Mouse (Mus musculus): ENCODE data around the gene Kctd19.

Gene Kctd19

GRCm38 (mm10) chr8:105413391-105413790 lies at the start of gene Kctd19, which contains the start of gene Lrrc36:
Gene Kctd19, minus strand, starts transcription at chr8:105413502.
Gene Lrrc36, plus strand, starts transcription at chr8:105413571.
- peak; percentile 55 for DNase-seq

DNA sequence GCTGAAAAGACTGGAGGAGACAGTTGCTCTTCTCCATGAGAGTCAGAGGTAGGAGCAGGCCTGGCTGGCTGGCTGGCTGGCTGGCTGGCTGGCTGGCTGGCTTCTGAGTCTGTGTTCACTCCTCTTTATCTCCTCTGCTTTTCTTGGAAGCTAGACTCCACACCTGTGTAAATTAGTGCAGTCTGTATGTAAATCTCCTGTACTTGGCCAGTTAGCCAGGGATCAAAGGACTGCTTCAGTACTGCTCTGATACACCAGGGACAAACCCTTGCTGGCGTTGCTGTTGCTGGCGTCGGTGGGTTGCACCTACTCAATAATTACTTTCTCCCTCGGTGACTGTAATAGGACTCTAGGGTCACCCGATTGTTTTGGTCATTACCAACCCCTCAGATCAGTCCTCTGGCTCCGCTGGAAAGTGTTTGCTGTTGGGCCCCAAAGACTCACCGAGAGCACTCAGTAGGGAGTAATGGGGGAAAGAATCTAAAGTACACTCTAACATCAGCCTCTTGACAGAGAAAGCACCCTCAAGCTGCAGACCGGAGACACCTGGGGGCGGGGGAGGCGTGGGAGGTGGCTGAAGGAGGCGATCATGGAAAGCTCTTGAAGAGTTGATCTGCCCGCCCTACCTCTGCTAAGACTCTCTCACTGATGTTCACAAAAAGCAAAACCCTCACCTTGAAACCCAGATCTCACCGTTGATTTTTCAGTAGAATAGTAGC lies 47.9 kb upstream of the Kctd19 start:
- no peak for DNase-seq

DNA sequence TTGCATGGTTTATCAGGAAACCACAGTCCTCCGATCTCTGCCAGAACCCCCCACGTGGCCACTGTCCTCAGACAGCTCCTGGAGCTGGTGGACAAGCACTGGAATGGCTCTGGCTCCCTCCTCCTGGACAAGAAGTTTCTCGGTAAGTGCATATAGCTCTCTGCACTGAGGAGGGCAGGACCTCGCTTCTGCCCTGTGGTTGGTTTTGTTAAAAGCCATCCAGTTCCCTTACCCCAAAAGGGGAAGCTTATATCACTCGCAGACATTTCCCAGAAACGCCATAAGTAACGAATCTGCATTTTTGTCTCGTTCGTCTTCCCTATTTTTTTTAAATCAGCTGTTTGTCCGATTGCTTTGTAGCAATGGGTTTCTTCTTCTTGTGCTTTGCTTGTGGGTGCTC lies 41.9 kb upstream of the Kctd19 start:
- DNase-seq, result no peak

DNA sequence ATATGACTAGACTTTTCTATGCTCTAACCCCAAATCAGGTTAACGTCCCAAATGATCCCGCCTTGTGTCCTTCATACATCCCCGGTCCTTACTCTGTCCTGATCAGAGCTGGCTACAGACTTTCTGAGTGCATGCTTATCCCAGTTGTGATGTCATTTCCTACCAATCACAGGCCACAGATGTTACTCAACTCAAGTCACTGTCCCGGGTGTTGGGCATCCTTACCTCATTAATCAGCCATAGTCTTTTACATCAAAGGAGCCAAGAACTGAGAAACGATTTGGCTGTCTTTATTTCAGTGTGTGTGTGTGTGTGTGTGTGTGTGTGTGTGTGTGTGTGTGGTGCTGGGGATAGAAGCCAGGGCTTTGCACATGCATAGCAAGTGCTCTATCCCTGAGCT lies 40.8 kb upstream of the Kctd19 start:
- no peak for DNase-seq

DNA sequence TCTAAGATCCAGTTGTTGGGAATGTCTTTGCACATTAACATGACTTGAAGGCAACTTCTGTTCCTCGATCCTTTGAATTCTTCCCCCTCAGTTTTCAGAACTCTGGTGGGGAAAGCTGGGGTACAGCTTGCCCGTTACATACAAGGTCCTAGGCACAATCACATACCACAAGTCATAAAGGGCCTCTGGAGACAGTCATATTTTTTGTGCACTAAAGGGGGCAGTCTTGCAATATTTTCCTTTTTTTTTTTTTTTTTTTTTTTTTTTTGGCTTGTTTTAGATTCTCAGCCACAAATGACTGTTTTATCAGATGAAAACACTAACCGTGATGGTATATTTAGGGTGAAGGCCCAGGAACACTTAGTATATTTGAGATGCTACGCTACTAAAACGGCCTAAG lies 40.0 kb upstream of the Kctd19 start:
- no peak for DNase-seq

DNA sequence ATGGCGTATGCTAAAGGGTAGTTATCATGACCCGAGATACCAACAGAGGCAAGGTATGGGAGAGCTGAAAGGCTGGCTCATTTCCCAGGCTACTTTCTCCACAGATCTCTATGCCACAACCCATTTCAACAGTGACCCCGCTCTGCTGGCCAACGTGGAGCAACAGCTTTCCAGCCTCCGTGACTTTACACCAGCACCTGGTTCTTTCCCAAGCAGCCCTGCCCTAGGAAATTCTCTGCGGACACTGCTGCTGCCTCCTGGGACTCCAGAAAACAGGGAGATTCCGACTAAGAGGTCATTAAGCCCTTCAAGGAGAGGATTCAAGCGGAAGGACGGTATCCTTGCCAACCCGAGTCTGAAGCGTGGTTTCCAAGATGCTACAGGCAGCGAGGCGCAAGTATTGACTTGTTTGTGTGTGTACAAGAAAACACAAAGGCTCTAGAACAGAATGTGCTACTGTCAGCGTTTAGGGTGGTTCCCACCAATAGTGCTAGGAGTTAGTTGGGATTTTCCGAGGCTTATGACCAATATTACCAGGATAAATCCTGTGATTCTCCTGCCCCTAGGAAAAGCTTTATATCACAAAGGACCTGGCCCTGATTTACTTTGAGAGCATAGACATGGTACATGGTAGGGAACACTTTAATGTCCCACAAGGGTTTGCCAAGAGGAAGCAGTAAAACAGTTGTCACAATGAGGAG lies 38.8 kb upstream of the Kctd19 start:
- DNase-seq, result no peak

- no peak for DNase-seq
Observed at GRCm38 (mm10) chr8:105450977-105451376, 37.7 kb upstream of the Kctd19 start.

DNA sequence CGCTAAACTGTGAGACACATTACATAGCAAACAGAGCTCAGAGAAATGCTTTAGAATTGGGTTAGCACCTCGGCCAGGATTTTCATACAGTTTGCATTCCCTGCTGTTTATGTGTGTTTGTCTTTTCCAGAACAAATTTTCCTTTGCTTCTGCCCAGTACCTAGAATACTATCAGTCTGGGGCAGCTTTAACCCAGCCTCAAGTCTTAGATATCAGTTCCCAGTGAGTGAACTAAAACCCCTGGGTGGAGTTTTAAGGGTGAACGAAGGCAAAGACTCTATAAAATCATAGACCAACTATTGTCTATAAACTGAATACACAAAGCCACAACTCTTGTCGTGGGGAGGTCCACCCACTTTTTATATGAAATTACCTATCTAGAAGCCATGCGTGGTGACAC lies 35.3 kb upstream of the Kctd19 start:
- no peak for DNase-seq

- DNase-seq, result no peak
Observed at GRCm38 (mm10) chr8:105448188-105448587, 34.9 kb upstream of the Kctd19 start.

- DNase-seq, result peak; percentile 33
Observed at GRCm38 (mm10) chr8:105446127-105446552, 32.8 kb upstream of the Kctd19 start.

DNA sequence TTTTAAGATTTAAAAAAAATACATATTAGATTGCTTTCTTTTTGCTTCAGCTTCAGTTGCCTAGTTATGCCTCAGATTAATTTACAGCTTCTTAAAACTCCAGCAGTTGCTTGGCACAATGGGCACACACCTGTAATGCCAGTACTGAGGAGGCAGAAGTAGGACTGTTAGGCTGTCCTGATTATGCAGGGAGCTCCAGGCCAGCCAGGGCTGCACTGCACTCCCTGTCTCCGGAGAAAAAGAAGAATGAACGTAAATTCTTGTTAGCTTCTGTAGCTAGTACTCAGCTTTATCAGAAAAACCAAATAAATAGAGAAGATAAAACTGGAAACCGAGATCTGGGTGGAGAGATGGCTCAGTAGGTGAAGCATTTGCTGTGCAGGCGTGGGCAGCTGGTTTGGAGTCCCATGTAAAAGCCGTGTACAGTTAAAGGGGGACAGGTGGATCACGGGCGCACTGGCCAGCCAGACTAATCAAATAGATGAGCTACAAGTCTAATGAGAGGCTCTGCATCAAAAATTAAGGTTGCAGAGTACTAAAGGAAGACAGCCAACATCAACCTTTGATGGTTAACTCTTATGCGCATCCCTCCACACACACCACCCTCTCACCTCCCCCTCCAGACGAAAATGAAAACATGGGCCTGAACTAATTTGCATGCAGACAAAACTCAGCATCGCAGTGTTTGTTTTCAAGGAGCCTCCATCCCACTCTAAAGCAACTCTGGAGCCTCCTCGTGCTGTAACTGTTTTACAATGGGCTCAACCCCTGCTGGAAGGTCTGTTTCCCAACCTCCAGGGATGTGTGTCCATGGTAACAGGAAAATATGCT lies 32.2 kb upstream of the Kctd19 start:
- DNase-seq, result no peak

GRCm38 (mm10) chr8:105442661-105443060 lies 29.4 kb upstream of the Kctd19 start:
- no peak for DNase-seq

- peak; percentile 33 for DNase-seq
Observed at GRCm38 (mm10) chr8:105441433-105441832, 28.1 kb upstream of the Kctd19 start.

- DNase-seq, result peak; percentile 36
Observed at GRCm38 (mm10) chr8:105438865-105439264, 25.6 kb upstream of the Kctd19 start.

- DNase-seq, result no peak
Observed at GRCm38 (mm10) chr8:105437078-105437748, 23.9 kb upstream of the Kctd19 start.

- no peak for DNase-seq
Observed at GRCm38 (mm10) chr8:105436218-105436617, 22.9 kb upstream of the Kctd19 start.

- no peak for DNase-seq
Observed at GRCm38 (mm10) chr8:105434136-105434535, 20.8 kb upstream of the Kctd19 start.

DNA sequence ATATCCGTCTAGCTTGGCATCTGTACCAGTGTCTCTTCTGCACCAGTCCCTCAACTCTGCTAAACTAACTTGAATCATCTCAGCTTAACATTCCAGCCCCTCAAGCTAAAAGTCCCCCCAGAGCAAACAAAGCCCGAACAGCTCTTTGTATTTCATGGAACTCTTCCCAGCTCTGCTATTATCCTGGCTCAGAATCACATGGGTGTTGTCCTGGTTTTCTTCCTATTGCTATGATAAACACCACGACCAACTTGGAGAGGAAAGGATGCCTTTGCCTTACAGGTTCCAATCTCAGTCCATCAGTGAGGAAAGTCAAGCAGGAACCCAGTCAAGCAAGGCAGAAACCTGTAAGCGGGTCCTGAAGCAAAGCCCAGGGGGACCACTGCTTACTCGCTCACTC lies 20.2 kb upstream of the Kctd19 start:
- no peak for DNase-seq

DNA sequence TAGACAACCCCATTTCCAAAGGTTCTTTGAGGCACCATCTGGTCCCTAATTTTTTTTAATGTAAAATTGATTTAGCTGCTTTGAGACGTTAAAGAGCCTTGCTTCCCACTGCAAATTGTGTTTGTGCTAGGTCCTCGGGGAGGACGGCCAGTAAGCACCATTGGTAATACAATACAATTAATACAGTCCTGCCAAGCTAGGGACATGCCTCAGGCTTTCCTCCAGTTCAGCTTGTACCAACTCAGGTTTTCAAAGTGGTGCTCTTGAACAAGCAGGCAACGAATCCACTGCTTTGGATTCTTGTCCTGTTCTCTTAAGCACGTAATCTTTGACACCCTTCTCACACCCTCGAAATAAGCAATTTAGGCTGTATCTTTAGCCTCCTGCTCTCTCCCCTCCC lies 19.7 kb upstream of the Kctd19 start:
- no peak for DNase-seq

GRCm38 (mm10) chr8:105431743-105432515 lies 18.6 kb upstream of the Kctd19 start:
- no peak for DNase-seq

DNA sequence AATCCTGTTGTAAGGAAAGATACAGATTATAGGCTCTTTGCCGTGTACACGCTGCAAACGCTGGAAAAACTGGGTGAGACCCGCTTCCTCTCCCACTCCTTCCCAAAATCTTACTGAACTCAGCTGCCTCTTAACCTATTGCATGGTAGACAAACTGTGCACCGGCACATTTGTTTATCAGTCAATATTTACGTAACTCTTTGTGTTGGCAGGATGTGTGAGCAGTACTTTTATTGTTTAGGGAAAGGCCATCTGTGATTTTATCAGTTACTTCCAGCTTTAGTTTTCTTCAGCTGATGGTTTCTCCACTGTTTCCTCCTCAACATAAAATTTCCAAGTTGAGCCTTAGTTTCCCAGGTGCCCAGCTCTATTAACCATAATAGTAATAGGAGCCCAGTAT lies 13.6 kb upstream of the Kctd19 start:
- no peak for DNase-seq

DNA sequence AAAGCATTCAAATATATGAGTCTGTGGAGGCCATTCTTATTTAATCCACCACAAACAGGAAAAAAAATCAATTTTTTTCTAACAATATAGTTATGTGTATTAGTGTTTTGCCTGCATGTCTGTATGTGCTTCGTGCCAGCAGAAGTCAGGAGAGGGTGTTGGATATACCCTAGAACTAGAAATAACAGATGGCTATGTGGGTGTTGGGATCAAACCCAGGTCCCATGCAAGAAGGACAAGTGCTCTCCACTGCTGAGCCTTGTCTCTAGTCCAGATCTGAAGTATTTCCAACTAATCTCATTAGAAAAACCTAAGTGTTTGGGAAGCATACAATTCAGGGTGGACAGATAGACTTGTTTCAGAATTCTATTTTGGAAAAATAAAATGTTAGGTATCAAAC lies 8.7 kb upstream of the Kctd19 start:
- DNase-seq, result no peak

Data from kidney, postnatal 14 days (tissue).